Mouse (Mus musculus) myocyte (in vitro differentiated cells): ENCODE measurements around the gene Fam241b.

Experiments
- CEBPB ChIP-seq: IDR thresholded peaks from 2 replicates; pipeline ENCODE4 v1.6.1; 2011; ENCODE audit warnings: mild to moderate bottlenecking, moderate library complexity; ENCODE audit not compliant: poor library complexity, insufficient read depth, severe bottlenecking
- E2F4 ChIP-seq: IDR thresholded peaks from one replicate; pipeline ENCODE4 v1.6.1; 2011; ENCODE audit warnings: mild to moderate bottlenecking, control low read depth, moderate library complexity; ENCODE audit not compliant: insufficient read depth
- MAX ChIP-seq: IDR thresholded peaks from one replicate; pipeline ENCODE4 v1.6.1; 2011; ENCODE audit warnings: low read depth, mild to moderate bottlenecking, control low read depth
- MYOD1 ChIP-seq, 3 experiments: IDR thresholded peaks; one replicate each; pipeline ENCODE4 v1.6.1; 2011; ENCODE audit warnings: control low read depth in 2 of 3, low read depth in 2 of 3, mild to moderate bottlenecking in 2 of 3, moderate library complexity in 1 of 3; ENCODE audit not compliant: insufficient read length in 2 of 3, control insufficient read depth in 1 of 3
- MYOG ChIP-seq, 3 experiments: IDR thresholded peaks; one replicate each; pipeline ENCODE4 v1.6.1; 2011; ENCODE audit warnings: control low read depth in 2 of 3, low read depth in 2 of 3, mild to moderate bottlenecking in 2 of 3; ENCODE audit not compliant: insufficient read length in 2 of 3, control insufficient read depth in 1 of 3, insufficient read depth in 1 of 3
- POLR2A ChIP-seq: IDR thresholded peaks from one replicate; pipeline ENCODE4 v1.6.1; 2011; ENCODE audit warnings: low read depth, mild to moderate bottlenecking, control low read depth, moderate library complexity; ENCODE audit not compliant: insufficient read length
- POLR2AphosphoS2 ChIP-seq: IDR thresholded peaks from one replicate; pipeline ENCODE4 v1.6.1; 2011; ENCODE audit warnings: low read depth, control low read depth; ENCODE audit not compliant: insufficient read length
- REST ChIP-seq: IDR thresholded peaks from one replicate; pipeline ENCODE4 v1.6.1; 2011; ENCODE audit warnings: mild to moderate bottlenecking, control low read depth, moderate library complexity; ENCODE audit not compliant: insufficient read depth, insufficient read length
- SRF ChIP-seq: IDR thresholded peaks from one replicate; pipeline ENCODE4 v1.6.1; 2011; ENCODE audit warnings: low read depth; ENCODE audit not compliant: control insufficient read depth, insufficient read length
- TCF12 ChIP-seq: IDR thresholded peaks from one replicate; pipeline ENCODE4 v1.6.1; 2011; ENCODE audit warnings: mild to moderate bottlenecking, control low read depth; ENCODE audit not compliant: poor library complexity, insufficient read depth, severe bottlenecking
- TCF3 ChIP-seq: IDR thresholded peaks from one replicate; pipeline ENCODE4 v1.6.1; 2011; ENCODE audit warnings: low read depth, control low read depth; ENCODE audit not compliant: insufficient read length
- USF1 ChIP-seq: IDR thresholded peaks from one replicate; pipeline ENCODE4 v1.6.1; 2011; ENCODE audit warnings: low read depth, mild to moderate bottlenecking, control low read depth, moderate library complexity

- TF ChIP-seq USF1 (no peak), E2F4 (no peak), TCF12 (no peak), MAX (no peak), POLR2A (no peak), MYOD1 (IDR thresholded peaks at IDR 0.05; ENCODE audit: control insufficient read depth in 1 of 3, insufficient read length in 2 of 3, low read depth in 2 of 3) (no peak), SRF (no peak), CEBPB (no peak), POLR2AphosphoS2 (no peak), REST (no peak), TCF3 (no peak), MYOG (IDR thresholded peaks at IDR 0.05; ENCODE audit: control insufficient read depth in 1 of 3, insufficient read depth in 1 of 3, insufficient read length in 2 of 3, low read depth in 2 of 3) (no peak)
Measured at GRCm38 (mm10) chr10:62110504-62111206, 33.1 kb downstream of the Fam241b start.
